Mouse (Mus musculus) midbrain, embryonic 11.5 days (tissue): ENCODE measurements around the gene Syt1. TPM values are rescaled to one million over a fixed set of nuclear protein-coding genes. Genes with fewer than 3 reads are reported as not detected.
A peak's percentile ranks its signal among the peaks of the same experiment; 100 is the strongest.

Source experiments
- ATAC-seq: fragments of 200-750 bp; cut with Nextera tagmentation; 2 replicates; pipeline ENCODE4 v1.8.0; 2017; ENCODE audit warnings: moderate TSS enrichment, moderate library complexity; ENCODE audit not compliant: low FRiP score
- DNase-seq: peaks from one replicate; pipeline ENCODE4 v3.0.0; 2015; ENCODE audit warnings: low spot score; ENCODE audit errors: missing footprints
- H3K27ac ChIP-seq: fragments of 300-500 bp; sonication (generic); 2 replicates; pipeline ENCODE4 v1.5.1; 2014; ENCODE audit warnings: low read depth, low read length
- H3K27me3 ChIP-seq: fragments of 300-500 bp; sonication (generic); 2 replicates; pipeline ENCODE4 v1.6.1; 2014; ENCODE audit warnings: mild to moderate bottlenecking, low read length, moderate library complexity, mixed read lengths; ENCODE audit not compliant: control insufficient read depth, insufficient read depth
- H3K36me3 ChIP-seq: fragments of 300-500 bp; sonication (generic); 2 replicates; pipeline ENCODE4 v1.6.1; 2014; ENCODE audit warnings: mild to moderate bottlenecking, low read length, moderate library complexity, mixed read lengths; ENCODE audit not compliant: control insufficient read depth, insufficient read depth
- H3K4me1 ChIP-seq: fragments of 300-500 bp; sonication (generic); 2 replicates; pipeline ENCODE4 v1.6.1; 2014; ENCODE audit warnings: low read length; ENCODE audit not compliant: control insufficient read depth, insufficient read depth
- H3K4me2 ChIP-seq: fragments of 300-500 bp; sonication (generic); 2 replicates; pipeline ENCODE4 v1.6.1; 2014; ENCODE audit warnings: mild to moderate bottlenecking, moderate library complexity
- H3K4me3 ChIP-seq: fragments of 300-500 bp; sonication (generic); 2 replicates; pipeline ENCODE4 v1.5.1; 2014; ENCODE audit warnings: low read depth, low read length
- H3K9ac ChIP-seq: fragments of 300-500 bp; sonication (generic); 2 replicates; pipeline ENCODE4 v1.6.1; 2014; ENCODE audit warnings: low read length
- H3K9me3 ChIP-seq: fragments of 300-500 bp; sonication (generic); 2 replicates; pipeline ENCODE4 v1.6.1; 2016; ENCODE audit warnings: low read length; ENCODE audit not compliant: control insufficient read depth
- WGBS: fragments of 180-500 bp; shearing (Covaris S2); extraction: QIAGEN DNeasy Blood & Tissue Kit; methylation state at CpG from one replicate; pipeline ENCODE4 v1.1.7; 2014; 5-methylcytosine and 5-hydroxymethylcytosine counted together
- polyA plus RNA-seq: library from polyadenylated mRNA; unstranded; fragments of >200 nt; fragmentation: Nextera tagmentation; extraction: Ambion mirVana; gene quantifications from 2 replicates; pipeline ENCODE4 v1.2.1, GENCODE M21; 2014

The Syt1 gene
- polyA plus RNA-seq, 1 experiment from 2014 or later, result 18.8 TPM

DNA sequence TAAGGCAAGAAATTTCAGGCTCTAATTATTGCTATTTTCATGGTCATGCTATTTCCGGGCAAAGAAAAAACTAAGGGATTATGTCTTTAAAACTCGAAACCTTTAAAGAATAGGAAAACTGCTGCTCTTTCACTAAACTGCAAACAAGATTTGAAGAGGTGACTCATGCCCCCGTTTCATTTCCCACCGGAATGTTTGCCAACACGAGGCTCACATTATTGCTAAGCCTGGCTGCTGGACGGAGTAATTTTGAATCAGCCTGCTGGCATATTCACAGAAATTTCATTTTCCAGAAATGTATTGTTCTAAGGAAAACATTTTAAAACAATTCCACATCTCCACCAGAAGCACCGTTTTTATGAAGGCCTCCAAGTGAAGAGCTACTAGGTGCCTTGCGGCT lies 379.9 kb downstream of the Syt1 start:
- DNase-seq (no peak), ATAC-seq (no peak)
- no peaks in the 10 kb centered on the region for H3K27me3 ChIP-seq
- H3K4me2 ChIP-seq, result no peak overlapping the region
- H3K4me1 ChIP-seq, result no peaks in the 10 kb centered on the region
- H3K9me3 ChIP-seq, result no peaks in the 10 kb centered on the region
- H3K4me3 ChIP-seq, result no peak overlapping the region
- 93% methylated on average over 8 of the region's 8 CpGs for WGBS
- H3K9ac ChIP-seq, result no peak overlapping the region
- H3K27ac ChIP-seq, result no peak overlapping the region
- no peaks in the 10 kb centered on the region for H3K36me3 ChIP-seq

DNA sequence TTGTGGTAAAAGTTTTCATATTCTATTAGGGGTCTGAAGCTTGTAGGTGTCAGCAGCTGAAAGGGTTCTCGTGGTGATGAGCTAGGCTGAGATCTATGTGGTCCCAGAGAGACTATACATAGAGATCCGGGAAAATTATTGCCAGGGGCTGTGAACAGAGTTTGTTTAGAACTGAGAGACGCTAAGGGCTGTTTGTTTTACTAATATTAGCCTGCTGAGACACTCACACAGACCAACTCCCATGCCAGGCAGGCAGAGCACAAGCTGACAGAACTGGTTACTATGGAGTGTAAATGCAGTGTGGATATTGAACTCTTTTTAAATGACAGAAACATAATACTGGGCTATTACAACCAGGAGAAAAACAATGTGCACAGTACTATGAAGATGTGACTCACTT lies 384.4 kb downstream of the Syt1 start:
- H3K36me3 ChIP-seq, result no peaks in the 10 kb centered on the region
- no peaks in the 10 kb centered on the region for H3K9me3 ChIP-seq
- WGBS, result 69% methylated on average over 3 of the region's 3 CpGs
- H3K9ac ChIP-seq, result no peak overlapping the region
- DNase-seq (no peak), ATAC-seq (no peak)
- no peaks in the 10 kb centered on the region for H3K27me3 ChIP-seq
- H3K4me1 ChIP-seq, result no peaks in the 10 kb centered on the region
- no peak overlapping the region for H3K4me3 ChIP-seq
- no peak overlapping the region for H3K4me2 ChIP-seq
- H3K27ac ChIP-seq, result no peak overlapping the region

DNA sequence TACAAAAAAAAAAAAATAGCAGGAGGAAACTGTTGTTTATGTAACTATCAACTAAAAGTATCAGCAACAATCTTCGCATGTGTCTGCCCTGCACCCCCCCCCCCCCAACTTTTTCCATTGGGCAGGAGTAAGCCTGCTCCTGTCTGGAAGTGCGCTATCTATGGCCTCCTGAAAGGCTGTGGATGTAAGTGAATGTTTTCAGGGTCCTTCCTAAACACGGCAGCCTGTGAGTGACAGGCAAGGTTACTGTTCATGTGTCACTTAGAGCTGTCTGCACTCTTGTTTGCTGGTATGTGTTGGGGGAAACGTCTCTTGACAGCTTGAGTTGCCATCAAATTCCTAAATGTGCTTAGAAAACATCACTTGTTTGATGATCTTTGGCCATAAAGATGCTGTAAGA lies 387.8 kb downstream of the Syt1 start:
- H3K36me3 ChIP-seq, result no peaks in the 10 kb centered on the region
- H3K4me2 ChIP-seq, result no peak overlapping the region
- DNase-seq (no peak), ATAC-seq (no peak)
- no peak overlapping the region for H3K9ac ChIP-seq
- no peaks in the 10 kb centered on the region for H3K27me3 ChIP-seq
- H3K4me3 ChIP-seq, result no peak overlapping the region
- no peaks in the 10 kb centered on the region for H3K4me1 ChIP-seq
- no peaks in the 10 kb centered on the region for H3K9me3 ChIP-seq
- H3K27ac ChIP-seq, result no peak overlapping the region
- 85% methylated on average over 4 of the region's 4 CpGs for WGBS

DNA sequence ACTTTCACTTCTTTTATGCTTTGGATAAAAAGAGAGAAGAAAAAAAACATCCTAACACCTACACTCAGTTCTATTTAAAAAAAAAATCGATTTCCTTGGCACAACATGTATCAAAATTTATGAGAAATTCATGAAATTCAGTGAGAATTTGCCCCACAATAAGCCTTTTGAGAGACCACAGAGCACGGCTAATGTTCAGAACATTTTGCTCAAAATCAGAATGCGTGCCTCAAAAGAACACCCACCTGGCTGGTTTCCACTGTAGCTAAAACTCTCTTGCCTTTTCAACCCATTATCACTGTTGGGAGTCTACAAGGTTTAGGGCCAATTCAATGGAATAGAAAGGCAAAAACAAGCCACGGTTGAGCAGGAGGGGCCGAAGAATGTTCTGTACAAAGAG lies 390.9 kb downstream of the Syt1 start:
- Histone ChIP-seq H3K9me3 (no peaks in the 10 kb centered on the region), H3K9ac (no peak overlapping the region), H3K36me3 (no peaks in the 10 kb centered on the region), H3K4me3 (no peak overlapping the region), H3K27me3 (no peaks in the 10 kb centered on the region), H3K4me2 (no peak overlapping the region), H3K27ac (no peak overlapping the region), H3K4me1 (no peaks in the 10 kb centered on the region)
- 89% methylated on average over 5 of the region's 5 CpGs for WGBS
- ATAC-seq (no peak), DNase-seq (no peak)

DNA sequence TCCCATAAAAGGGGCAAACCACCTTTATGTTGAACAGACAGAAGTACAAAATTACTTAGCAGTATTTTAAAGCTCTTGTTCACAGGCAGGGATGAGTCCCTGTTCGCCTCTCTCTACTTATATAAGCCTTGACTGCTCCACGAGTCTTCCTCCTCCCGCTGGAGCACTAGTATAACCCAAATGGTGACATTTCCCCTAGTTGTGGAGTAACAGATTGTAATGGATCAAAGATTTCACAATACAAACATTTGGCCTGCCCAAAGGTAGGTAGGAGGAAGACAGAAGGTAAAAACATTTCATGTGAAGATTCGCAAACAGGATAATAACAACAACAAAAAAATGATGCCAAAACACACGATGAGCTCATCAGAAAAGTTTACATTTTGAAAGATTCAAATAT lies 391.6 kb downstream of the Syt1 start:
- 89% methylated on average over 5 of the region's 5 CpGs for WGBS
- Histone ChIP-seq H3K4me2 (no peak overlapping the region), H3K9me3 (no peaks in the 10 kb centered on the region), H3K9ac (no peak overlapping the region), H3K36me3 (no peaks in the 10 kb centered on the region), H3K27me3 (no peaks in the 10 kb centered on the region), H3K4me1 (no peaks in the 10 kb centered on the region), H3K27ac (no peak overlapping the region), H3K4me3 (no peak overlapping the region)
- DNase-seq (no peak), ATAC-seq (no peak)

DNA sequence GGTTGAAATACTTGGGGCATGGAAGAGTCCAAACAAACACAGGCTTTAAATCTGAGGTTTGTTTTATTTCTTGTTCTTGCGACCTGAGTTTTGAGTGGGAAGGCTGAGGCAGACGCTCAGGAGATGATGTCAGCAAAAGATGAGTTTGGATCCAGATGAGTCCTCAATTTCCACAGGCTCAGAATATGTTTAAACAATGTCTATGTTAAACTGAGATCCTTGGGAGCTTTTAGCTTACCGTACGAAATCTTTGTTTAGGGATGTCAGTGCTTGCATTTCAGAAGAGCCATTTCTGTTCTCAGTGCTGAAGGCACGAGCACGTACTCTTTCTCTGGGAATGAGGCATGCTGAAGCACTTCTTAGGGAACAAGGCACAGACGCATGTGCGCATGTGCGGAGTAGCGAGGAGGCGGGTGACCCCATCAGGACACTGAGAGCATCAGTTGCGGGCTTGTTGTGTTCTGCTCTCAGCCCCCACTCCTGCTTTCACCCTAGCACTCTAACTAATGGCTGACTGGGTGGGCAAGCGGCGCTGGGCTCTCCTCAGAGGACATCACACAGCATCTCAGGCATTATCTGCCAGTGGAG lies 400.6 kb downstream of the Syt1 start:
- Histone ChIP-seq H3K36me3 (no peaks in the 10 kb centered on the region), H3K4me3 (no peak overlapping the region), H3K27me3 (no peaks in the 10 kb centered on the region), H3K4me1 (no peaks in the 10 kb centered on the region), H3K4me2 (no peak overlapping the region), H3K27ac (no peak overlapping the region), H3K9me3 (no peaks in the 10 kb centered on the region), H3K9ac (no peak overlapping the region)
- WGBS, result 83% methylated on average over 14 of the region's 14 CpGs
- ATAC-seq (0 out of 2 replicates have a peak, but pooled peaks have one; percentile 40), DNase-seq (no peak)

DNA sequence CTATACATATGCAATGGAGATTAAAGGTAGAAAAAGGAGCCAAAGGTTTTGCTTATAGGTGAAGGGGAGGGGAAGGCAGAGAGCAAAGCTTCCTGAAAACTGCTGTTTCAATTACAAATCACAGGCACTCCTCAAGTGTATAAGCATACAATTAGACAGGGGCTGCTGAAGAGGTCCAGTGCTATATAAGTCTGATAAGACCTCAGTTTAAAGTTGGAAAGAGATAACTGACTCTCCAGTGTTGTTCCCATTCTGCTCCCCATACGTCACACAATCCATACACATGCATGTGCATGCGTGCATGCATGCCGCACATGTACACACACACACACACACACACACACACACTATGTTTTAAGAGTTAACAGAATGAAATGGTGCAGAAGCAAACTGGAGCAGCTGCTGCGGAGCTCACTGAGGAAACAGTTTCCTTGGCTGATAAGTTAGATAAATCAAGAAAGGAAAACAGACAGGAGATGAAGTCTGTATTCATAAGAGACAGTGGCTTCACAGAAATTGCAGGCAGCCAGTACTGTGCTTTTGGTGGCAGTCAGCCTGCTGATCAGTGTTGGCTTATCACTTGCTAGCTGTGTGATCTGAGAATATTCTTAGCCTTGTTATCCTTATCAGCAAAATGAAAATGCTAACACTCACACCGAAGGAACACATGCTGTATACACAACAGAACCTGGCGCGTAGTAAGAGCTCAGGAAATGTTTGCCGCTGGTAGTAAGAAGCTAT lies 408.9 kb downstream of the Syt1 start:
- Histone ChIP-seq H3K27ac (no peak overlapping the region), H3K27me3 (no peaks in the 10 kb centered on the region), H3K4me1 (no peaks in the 10 kb centered on the region), H3K36me3 (0 out of 2 replicates have a peak, but pooled peaks cover 3% of the 10 kb centered on the region), H3K4me2 (no peak overlapping the region), H3K9ac (no peak overlapping the region), H3K9me3 (peaks cover 7% of the 10 kb centered on the region), H3K4me3 (no peak overlapping the region)
- DNase-seq, result no peak
- ATAC-seq, result no peak
- 92% methylated on average over 8 of the region's 8 CpGs for WGBS

DNA sequence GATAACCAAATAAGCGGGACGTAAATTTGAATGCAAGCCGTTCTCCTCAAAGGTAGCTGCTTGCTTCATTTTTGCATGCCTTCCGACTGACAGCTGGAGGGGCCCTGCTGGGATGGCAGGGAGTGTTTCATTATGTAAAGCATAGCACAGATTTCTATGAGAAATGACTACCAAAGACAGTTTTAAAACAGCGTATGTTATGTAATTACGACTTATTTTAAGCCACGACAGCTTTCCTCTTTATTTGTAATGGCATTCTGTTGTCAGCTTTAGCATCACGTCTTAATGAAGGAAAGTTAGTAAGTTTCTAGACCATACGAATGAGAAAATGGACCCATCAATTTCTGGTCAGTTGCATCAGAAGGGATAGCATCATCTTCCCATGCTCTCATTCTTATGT lies 410.1 kb downstream of the Syt1 start:
- no peak overlapping the region for H3K27ac ChIP-seq
- DNase-seq (no peak), ATAC-seq (no peak)
- no peak overlapping the region for H3K4me2 ChIP-seq
- peaks cover 7% of the 10 kb centered on the region for H3K9me3 ChIP-seq
- H3K9ac ChIP-seq, result no peak overlapping the region
- no peaks in the 10 kb centered on the region for H3K4me1 ChIP-seq
- H3K36me3 ChIP-seq, result 0 out of 2 replicates have a peak, but pooled peaks cover 3% of the 10 kb centered on the region
- WGBS, result 85% methylated on average over 9 of the region's 9 CpGs
- H3K27me3 ChIP-seq, result no peaks in the 10 kb centered on the region
- H3K4me3 ChIP-seq, result no peak overlapping the region

DNA sequence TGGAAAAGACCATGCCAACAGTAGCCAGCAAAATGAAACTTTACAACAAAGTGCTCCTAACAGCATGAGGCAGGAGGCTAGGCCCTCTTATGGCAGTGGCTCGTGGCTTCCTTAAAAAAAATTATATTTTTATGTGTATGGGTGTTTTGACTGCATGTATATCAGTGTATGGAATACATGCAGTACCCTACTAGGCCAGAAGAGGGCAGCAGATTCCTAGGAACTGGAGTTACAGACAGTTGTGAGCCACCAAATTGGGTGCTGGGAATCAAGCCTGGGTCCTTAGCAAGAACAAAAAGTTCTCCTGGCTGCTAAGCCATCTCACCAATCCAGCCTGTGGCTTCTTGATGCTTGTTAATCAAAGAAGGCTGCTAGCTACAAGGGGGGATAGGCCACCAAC lies 413.4 kb downstream of the Syt1 start:
- DNase-seq (no peak), ATAC-seq (no peak)
- H3K4me1 ChIP-seq, result no peaks in the 10 kb centered on the region
- peaks cover 7% of the 10 kb centered on the region for H3K9me3 ChIP-seq
- no peak overlapping the region for H3K4me3 ChIP-seq
- 76% methylated on average over 1 of the region's 1 CpGs for WGBS
- H3K4me2 ChIP-seq, result no peak overlapping the region
- no peak overlapping the region for H3K9ac ChIP-seq
- H3K36me3 ChIP-seq, result 0 out of 2 replicates have a peak, but pooled peaks cover 3% of the 10 kb centered on the region
- H3K27ac ChIP-seq, result no peak overlapping the region
- H3K27me3 ChIP-seq, result no peaks in the 10 kb centered on the region
